Mouse (Mus musculus): ENCODE results near the gene Itgav.

GRCm38 (mm10) chr2:83702411-83702810 is 21.8 kb upstream of the Itgav start:
- TF ChIP-seq CTCF (conservative IDR thresholded peaks at IDR 0.05; ENCODE audit: low read length) (no peak), POU5F1 (IDR thresholded peaks at IDR 0.05; ENCODE audit: borderline replicate concordance, low read length) (no peak), NANOG (IDR thresholded peaks at IDR 0.05; ENCODE audit: borderline replicate concordance, low read length) (no peak)

Data from E14TG2a.4 (cell line).